Mouse (Mus musculus) right cerebral cortex, adult 2 months (tissue): ENCODE data around the gene Oser1.
"Not testable (repeated sequence)": the region's sequence is repeated elsewhere in the genome, so short reads cannot be mapped to it uniquely, and the experiment has no call there.

Experiments used
- DNase-seq, 2 experiments: peaks; one replicate each; pipeline ENCODE4 v3.0.0; 2021 to 2022; ENCODE audit warnings: low spot score in 2 of 2

Oser1 gene

GRCm38 (mm10) chr2:163424597-163424996 lies at the start of gene Oser1:
Gene Oser1, minus strand, starts transcription at chr2:163424697.
- DNase-seq = no peak

GRCm38 (mm10) chr2:163472466-163472851 lies 48.0 kb upstream of the Oser1 start, which contains the start of gene Fitm2:
Gene Fitm2, minus strand, starts transcription at chr2:163472629.
- DNase-seq = peak; percentile 98 to 99

GRCm38 (mm10) chr2:163471710-163472465 lies 47.4 kb upstream of the Oser1 start:
- DNase-seq = no peak

GRCm38 (mm10) chr2:163471136-163471535 lies 46.6 kb upstream of the Oser1 start:
- DNase-seq = no peak

GRCm38 (mm10) chr2:163469711-163470110 lies 45.2 kb upstream of the Oser1 start:
- no peak for DNase-seq

GRCm38 (mm10) chr2:163468866-163469265 lies 44.4 kb upstream of the Oser1 start:
- DNase-seq = no peak

GRCm38 (mm10) chr2:163467585-163467984 lies 43.1 kb upstream of the Oser1 start:
- no peak for DNase-seq

GRCm38 (mm10) chr2:163466771-163467170 lies 42.3 kb upstream of the Oser1 start:
- DNase-seq = no peak

GRCm38 (mm10) chr2:163464562-163464961 lies 40.1 kb upstream of the Oser1 start:
- no peak for DNase-seq

GRCm38 (mm10) chr2:163463998-163464397 lies 39.5 kb upstream of the Oser1 start:
- no peak for DNase-seq

- no peak for DNase-seq
These were observed 38.8 kb upstream of the Oser1 start for GRCm38 (mm10) chr2:163463251-163463769.

- no peak for DNase-seq
These were observed 38.3 kb upstream of the Oser1 start for GRCm38 (mm10) chr2:163462801-163463200.

- no peak for DNase-seq
These were observed 37.9 kb upstream of the Oser1 start for GRCm38 (mm10) chr2:163462386-163462785.

- not testable (repeated sequence) for DNase-seq
These were observed 36.8 kb upstream of the Oser1 start for GRCm38 (mm10) chr2:163461307-163461706.

- no peak for DNase-seq
These were observed 36.1 kb upstream of the Oser1 start for GRCm38 (mm10) chr2:163460622-163461021.

GRCm38 (mm10) chr2:163459380-163459779 lies 34.9 kb upstream of the Oser1 start:
- no peak for DNase-seq

- DNase-seq = no peak
These were observed 34.2 kb upstream of the Oser1 start for GRCm38 (mm10) chr2:163458539-163459265.

- DNase-seq = no peak
These were observed 28.9 kb upstream of the Oser1 start for GRCm38 (mm10) chr2:163453378-163453777.

GRCm38 (mm10) chr2:163452738-163453137 lies 28.2 kb upstream of the Oser1 start:
- no peak for DNase-seq

GRCm38 (mm10) chr2:163450668-163451295 lies 26.3 kb upstream of the Oser1 start:
- DNase-seq = peak; percentile 59 to 60

GRCm38 (mm10) chr2:163449276-163449675 lies 24.8 kb upstream of the Oser1 start:
- DNase-seq = no peak

- no peak for DNase-seq
These were observed 22.9 kb upstream of the Oser1 start for GRCm38 (mm10) chr2:163447375-163447774.
